Mouse (Mus musculus) heart, postnatal 0 days (tissue): ENCODE measurements around the gene Sap18b. TPM values are rescaled to one million over a fixed set of nuclear protein-coding genes. Genes with fewer than 3 reads are reported as not detected.
A peak's percentile ranks its signal among the peaks of the same experiment; 100 is the strongest.

Experiments used
- ATAC-seq: fragments of 200-750 bp; cut with Nextera tagmentation; 2 replicates; pipeline ENCODE4 v1.8.0; 2017; ENCODE audit warnings: low read depth, moderate number of reproducible peaks, moderate library complexity; ENCODE audit not compliant: insufficient read depth
- DNase-seq: peaks from one replicate; pipeline ENCODE4 v3.0.0-alpha.2; 2016; ENCODE audit warnings: low spot score
- H3K27ac ChIP-seq: fragments of 300-500 bp; sonication (generic); 2 replicates; pipeline ENCODE4 v1.5.1; 2014; ENCODE audit warnings: low read depth, mild to moderate bottlenecking
- H3K27me3 ChIP-seq: fragments of 300-500 bp; sonication (generic); 2 replicates; pipeline ENCODE4 v1.6.1; 2014; ENCODE audit warnings: low read length, mixed read lengths; ENCODE audit not compliant: control insufficient read depth, insufficient read depth
- H3K36me3 ChIP-seq: fragments of 300-500 bp; sonication (generic); replicated peaks from 2 replicates; pipeline ENCODE4 v1.6.1; 2014; ENCODE audit warnings: low read length, mixed read lengths; ENCODE audit not compliant: control insufficient read depth, insufficient read depth
- H3K4me1 ChIP-seq: fragments of 300-500 bp; sonication (generic); 2 replicates; pipeline ENCODE4 v1.6.1; 2014; ENCODE audit warnings: antibody characterized with exemption; ENCODE audit not compliant: control insufficient read depth, insufficient read depth
- H3K4me2 ChIP-seq: fragments of 300-500 bp; sonication (generic); 2 replicates; pipeline ENCODE4 v1.6.1; 2014; ENCODE audit warnings: low read depth, mild to moderate bottlenecking, low read length, moderate library complexity
- H3K4me3 ChIP-seq: fragments of 300-500 bp; sonication (generic); 2 replicates; pipeline ENCODE4 v1.5.1; 2014; ENCODE audit warnings: low read depth, low read length
- H3K9ac ChIP-seq: fragments of 300-500 bp; sonication (generic); replicated peaks from 2 replicates; pipeline ENCODE4 v1.6.1; 2014; ENCODE audit warnings: low read depth, low read length, mixed read lengths
- H3K9me3 ChIP-seq: fragments of 300-500 bp; sonication (generic); replicated peaks from 2 replicates; pipeline ENCODE4 v1.6.1; 2016; ENCODE audit warnings: low read length; ENCODE audit not compliant: control insufficient read depth
- CTCF ChIP-seq: IDR thresholded peaks from 2 replicates; pipeline ENCODE4 v1.5.1; 2016; ENCODE audit warnings: antibody characterized with exemption, control low read depth, low read depth
- EP300 ChIP-seq: IDR thresholded peaks from 2 replicates; pipeline ENCODE4 v1.6.1; 2016; ENCODE audit warnings: antibody characterized with exemption, low read depth
- WGBS: fragments of 180-500 bp; shearing (Covaris S2); extraction: QIAGEN DNeasy Blood & Tissue Kit; methylation state at CpG from one replicate; pipeline ENCODE4 v1.1.7; 2014; 5-methylcytosine and 5-hydroxymethylcytosine counted together
- polyA plus RNA-seq: library from polyadenylated mRNA; unstranded; fragments of >200 nt; fragmentation: Nextera tagmentation; extraction: Ambion mirVana; gene quantifications from 2 replicates; pipeline ENCODE4 v1.2.1, GENCODE M21; 2015
- total RNA-seq: library from RNA; depleted of rRNA; stranded (reverse); fragments of >200 nt; gene quantifications from 2 replicates; pipeline ENCODE4 v1.2.3, GENCODE M21; 2014; ENCODE audit warnings: low replicate concordance; rRNA removed

Gene Sap18b
- total and polyA plus RNA-seq, 2 experiments from 2014 or later, result 65.9 to 283 TPM

DNA sequence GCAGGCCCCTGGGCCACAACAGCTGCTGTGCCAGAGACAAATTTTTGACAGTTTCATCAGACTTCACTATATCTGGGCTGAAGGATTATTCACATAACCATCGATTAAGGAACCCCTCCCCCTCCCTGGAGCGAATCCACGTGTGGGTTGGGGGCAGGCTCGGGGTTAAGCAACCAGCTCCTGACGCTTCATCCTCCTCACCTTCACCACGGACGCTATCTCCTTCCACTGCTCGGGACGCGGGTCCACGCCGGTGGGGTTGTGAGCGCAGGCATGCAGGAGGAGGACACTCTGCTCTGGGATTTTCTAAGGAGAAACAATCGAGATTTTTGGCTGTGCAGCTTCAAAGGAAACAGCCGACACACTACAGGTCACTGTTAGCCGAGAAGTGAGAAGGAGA lies 46.5 kb downstream of the Sap18b start:
- no peaks in the 10 kb centered on the region for H3K4me1 ChIP-seq
- H3K27me3 ChIP-seq, result no peaks in the 10 kb centered on the region
- H3K27ac ChIP-seq, result no peak overlapping the region
- DNase-seq, result no peak
- TF ChIP-seq EP300 (no peak), CTCF (no peak)
- no peak for ATAC-seq
- H3K4me2 ChIP-seq, result no peak overlapping the region
- WGBS, result 88% methylated on average over 16 of the region's 16 CpGs
- peaks cover 96% of the 10 kb centered on the region for H3K36me3 ChIP-seq
- H3K9me3 ChIP-seq, result no peaks in the 10 kb centered on the region
- no peak overlapping the region for H3K4me3 ChIP-seq
- H3K9ac ChIP-seq, result no peak overlapping the region

DNA sequence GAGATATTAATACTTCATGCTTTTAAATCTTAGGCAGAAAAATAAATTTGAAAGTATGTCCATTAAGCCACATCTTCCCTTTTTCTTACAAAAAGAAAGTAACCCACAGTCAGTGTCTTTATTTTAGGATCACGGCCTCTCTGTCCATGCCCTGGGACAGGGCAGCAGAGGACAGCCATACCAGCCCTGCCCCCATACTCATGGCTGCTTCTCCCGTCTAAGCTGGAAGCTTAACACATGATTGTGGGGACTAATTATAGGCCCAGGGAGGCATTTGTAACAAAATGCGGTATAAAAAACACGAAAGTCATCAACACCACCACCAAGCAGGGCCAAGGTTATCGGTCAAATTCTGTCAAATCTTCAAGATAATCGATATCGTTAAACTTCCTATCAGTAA lies 50.1 kb downstream of the Sap18b start:
- no peak overlapping the region for H3K4me2 ChIP-seq
- DNase-seq (no peak), ATAC-seq (peak; percentile 79)
- H3K27ac ChIP-seq, result peak overlapping the region; percentile 72
- H3K4me3 ChIP-seq, result no peak overlapping the region
- WGBS, result 69% methylated on average over 7 of the region's 7 CpGs
- 0 out of 2 replicates have a peak, but pooled peaks cover 8% of the 10 kb centered on the region for H3K4me1 ChIP-seq
- H3K27me3 ChIP-seq, result no peaks in the 10 kb centered on the region
- peaks cover 69% of the 10 kb centered on the region for H3K36me3 ChIP-seq
- TF ChIP-seq CTCF (no peak), EP300 (no peak)
- no peak overlapping the region for H3K9ac ChIP-seq
- H3K9me3 ChIP-seq, result no peaks in the 10 kb centered on the region

Other genes starting within 250 kb of the Sap18b start
- gene Prss54, start 249.0 kb upstream of the Sap18b start, total RNA-seq, result not detected in 2 replicates
- not detected in 2 replicates for gene Prss54, start 249.0 kb upstream of the Sap18b start, polyA plus RNA-seq
- gene Gins3, start 191.9 kb upstream of the Sap18b start, total RNA-seq, result 3.9 and 4.1 TPM in 2 replicates
- gene Gins3, start 191.9 kb upstream of the Sap18b start, polyA plus RNA-seq, result 4.4 and 5.2 TPM in 2 replicates
- 563 and 621 TPM in 2 replicates for gene Ndrg4, start 148.4 kb upstream of the Sap18b start, total RNA-seq
- 382 and 425 TPM in 2 replicates for gene Ndrg4, start 148.4 kb upstream of the Sap18b start, polyA plus RNA-seq
- 13.7 and 20.2 TPM in 2 replicates for gene Setd6, start 109.5 kb upstream of the Sap18b start, total RNA-seq
- 10.7 and 12.8 TPM in 2 replicates for gene Setd6, start 109.5 kb upstream of the Sap18b start, polyA plus RNA-seq
- 203 and 290 TPM in 2 replicates for gene Cnot1, start 17.9 kb upstream of the Sap18b start, total RNA-seq
- 21.0 and 22.7 TPM in 2 replicates for gene Cnot1, start 17.9 kb upstream of the Sap18b start, polyA plus RNA-seq
- 8.7 and 12.5 TPM in 2 replicates for gene Slc38a7, start 28.2 kb downstream of the Sap18b start, total RNA-seq
- gene Slc38a7, start 28.2 kb downstream of the Sap18b start, polyA plus RNA-seq, result 7.2 and 7.8 TPM in 2 replicates
- gene Got2, start 63.2 kb downstream of the Sap18b start, total RNA-seq, result 624 and 648 TPM in 2 replicates
- gene Got2, start 63.2 kb downstream of the Sap18b start, polyA plus RNA-seq, result 605 and 617 TPM in 2 replicates